In genomic region chr10:21829062-21829731, GRCm38 (mm10) we compare ENCODE assay signal across 9 mouse cellular contexts. TPM values are rescaled to one million over a fixed set of nuclear protein-coding genes. Genes with fewer than 3 reads are reported as not detected.
DNase-seq lines count a peak whose midpoint lies in the region; ATAC-seq lines count a peak whose summit lies in the region.
"Had no signal": no experiment of that assay in that cellular context is flagged by ENCODE, and none has a peak within 500 bp of the region (broad histone marks: within the 10 kb centered on the region; RNA-seq: fewer than 3 reads in every experiment).

No protein-coding gene starts in this region.

- H3K4me3 ChIP-seq in embryonic facial prominence, embryonic 10.5 days = no peak overlapping the region
- H3K4me3 ChIP-seq in limb, embryonic 10.5 days = no peak overlapping the region
- no peak overlapping the region for H3K4me3 ChIP-seq in stomach, embryonic 16.5 days (replicated peaks; ENCODE audit: low read length)
- H3K4me3 ChIP-seq: erythroblast, embryonic 14.5 days had no signal

- H3K4me2 ChIP-seq in stomach, embryonic 16.5 days (ENCODE audit: low read depth, low read length) = no peak overlapping the region

- peak; percentile 39 to 57 for DNase-seq in kidney, postnatal 4 days
- DNase-seq in kidney, adult 9 months = no peak
- DNase-seq in embryonic facial prominence, embryonic 10.5 days (ENCODE audit: low spot score) = peak; percentile 57
- DNase-seq in limb, embryonic 10.5 days (ENCODE audit: low spot score) = peak; percentile 50
- DNase-seq in cerebellum, adult 9-11 months = no peak
- no peak for DNase-seq in frontal cortex, postnatal 25 days (ENCODE audit: low spot score in 2 of 2)
- no peak for DNase-seq in thymus, postnatal 25 days

- H3K4me1 ChIP-seq in embryonic facial prominence, embryonic 10.5 days = peaks cover 42% of the 10 kb centered on the region
- H3K4me1 ChIP-seq in limb, embryonic 10.5 days = peaks cover 29% of the 10 kb centered on the region
- H3K4me1 ChIP-seq in stomach, embryonic 16.5 days (ENCODE audit: control insufficient read depth, insufficient read depth, low read length) = 0 out of 2 replicates have a peak, but pooled peaks cover 6% of the 10 kb centered on the region

- H3K36me3 ChIP-seq in embryonic facial prominence, embryonic 10.5 days (replicated peaks) = no peaks in the 10 kb centered on the region
- no peaks in the 10 kb centered on the region for H3K36me3 ChIP-seq in limb, embryonic 10.5 days
- H3K36me3 ChIP-seq in stomach, embryonic 16.5 days (ENCODE audit: control insufficient read depth, insufficient read depth, low read length) = no peaks in the 10 kb centered on the region

- H3K9ac ChIP-seq in stomach, embryonic 16.5 days (ENCODE audit: low read length) = no peak overlapping the region

- ATAC-seq in stomach, embryonic 16.5 days (ENCODE audit: insufficient read depth, low FRiP score) = peak; percentile 71; the same call in 1 of the 2 replicates

- H3K27ac ChIP-seq in embryonic facial prominence, embryonic 10.5 days (replicated peaks) = peak overlapping the region; percentile 60
- peak overlapping the region; percentile 68 for H3K27ac ChIP-seq in limb, embryonic 10.5 days
- no peak overlapping the region for H3K27ac ChIP-seq in stomach, embryonic 16.5 days (ENCODE audit: low read length)

- no peaks in the 10 kb centered on the region for H3K9me3 ChIP-seq in embryonic facial prominence, embryonic 10.5 days
- no peaks in the 10 kb centered on the region for H3K9me3 ChIP-seq in limb, embryonic 10.5 days (replicated peaks)
- H3K9me3 ChIP-seq in stomach, embryonic 16.5 days (replicated peaks; ENCODE audit: control insufficient read depth, low read length) = no peaks in the 10 kb centered on the region

- H3K27me3 ChIP-seq in embryonic facial prominence, embryonic 10.5 days (replicated peaks; ENCODE audit: low read depth, poor library complexity, severe bottlenecking) = 0 out of 2 replicates have a peak, but pooled peaks cover 5% of the 10 kb centered on the region
- no peaks in the 10 kb centered on the region for H3K27me3 ChIP-seq in limb, embryonic 10.5 days (ENCODE audit: low read depth, poor library complexity, severe bottlenecking)
- H3K27me3 ChIP-seq in stomach, embryonic 16.5 days (ENCODE audit: control insufficient read depth, insufficient read depth, low read length) = no peaks in the 10 kb centered on the region

- WGBS in embryonic facial prominence, embryonic 10.5 days = 25% methylated on average over 11 of the region's 11 CpGs
- 36% methylated on average over 11 of the region's 11 CpGs for WGBS in limb, embryonic 10.5 days
- WGBS in stomach, embryonic 16.5 days = 47% methylated on average over 11 of the region's 11 CpGs

RNA-seq across cellular contexts. Expression of gene Sgk1, which starts 52.8 kb away (rescaled TPM):
- 18.7 and 23.3 TPM in 2 replicates for polyA plus RNA-seq in embryonic facial prominence, embryonic 10.5 days (2016; fragmentation: Nextera tagmentation; extraction: Ambion mirVana)
- 8.6 and 13.0 TPM in 2 replicates for polyA plus RNA-seq in limb, embryonic 10.5 days (2016; fragmentation: Nextera tagmentation; extraction: Ambion mirVana)
- polyA plus RNA-seq in stomach, embryonic 16.5 days (2015; fragmentation: Nextera tagmentation; extraction: Ambion mirVana) = 34.3 and 35.9 TPM in 2 replicates

Comparison
In these comparisons a context has a peak if more than half of its experiments do, and no peak if none do; other contexts are left out.
1. DNase-seq: peak in kidney, postnatal 4 days (2 of 2), embryonic facial prominence, embryonic 10.5 days (single experiment) and limb, embryonic 10.5 days (single experiment); none in kidney, adult 9 months (single experiment), cerebellum, adult 9-11 months (single experiment), frontal cortex, postnatal 25 days (0 of 2) and thymus, postnatal 25 days (single experiment).